In genomic region chr12:86883280-86884196, GRCm38 (mm10) we compare ENCODE assay signal across 8 mouse cellular contexts. TPM values are rescaled to one million over a fixed set of nuclear protein-coding genes. Genes with fewer than 3 reads are reported as not detected.
A peak's percentile ranks its signal among the peaks of the same experiment; 100 is the strongest.
DNase-seq lines count a peak whose midpoint lies in the region; ATAC-seq and TF ChIP-seq lines count a peak whose summit lies in the region.

No protein-coding gene starts in this region.

- DNase-seq in 3134 (ENCODE audit: extremely low read depth, insufficient read length, low spot score), result peak; percentile 72
- peak; percentile 56 for DNase-seq in ES-CJ7 (ENCODE audit: low read depth, low spot score)
- DNase-seq in cerebellum, postnatal 14 days, result peak; percentile 75 to 83
- peak; percentile 66 to 72 for DNase-seq in gastrocnemius, postnatal 36 days
- DNase-seq in intestine, embryonic 14.5 days (ENCODE audit: low spot score), result peak; percentile 87
- peak; percentile 59 for DNase-seq in liver, postnatal 0 days
- peak; percentile 55 for DNase-seq in urinary bladder, postnatal 25 days (ENCODE audit: low spot score)

- peak overlapping the region; percentile 100 for H3K27ac ChIP-seq in intestine, embryonic 14.5 days (ENCODE audit: low read depth)
- H3K27ac ChIP-seq in liver, postnatal 0 days (ENCODE audit: low read depth), result peak overlapping the region; percentile 97
- peak overlapping the region; percentile 100 for H3K27ac ChIP-seq in olfactory bulb, adult 2 months (ENCODE audit: insufficient read depth, low read depth, low read length)

- ATAC-seq in intestine, embryonic 14.5 days (replicated peaks; ENCODE audit: low FRiP score, low TSS enrichment, low read depth), result peak; percentile 11; the same call in 1 of the 2 replicates
- ATAC-seq in liver, postnatal 0 days, result 0 out of 2 replicates have a peak, but pooled peaks have one; percentile 0

- TF ChIP-seq POLR2A in olfactory bulb, adult 2 months (IDR thresholded peaks at IDR 0.05; ENCODE audit: insufficient read depth, low read depth, low read length), result no peak

- TF ChIP-seq EP300 in liver, postnatal 0 days (IDR thresholded peaks at IDR 0.05; ENCODE audit: low read depth), result no peak

- under 1% methylated on average over 81 of the region's 84 CpGs for WGBS in intestine, embryonic 14.5 days
- WGBS in liver, postnatal 0 days (ENCODE audit: insufficient replicate concordance), result under 1% methylated on average over 67 of the region's 84 CpGs
- under 1% methylated on average over 83 of the region's 84 CpGs for WGBS in olfactory bulb, adult 2 months

- H3K4me3 ChIP-seq in intestine, embryonic 14.5 days (ENCODE audit: low read depth, low read length), result peak overlapping the region; percentile 91
- H3K4me3 ChIP-seq in liver, postnatal 0 days (ENCODE audit: low read depth, low read length), result peak overlapping the region; percentile 74
- H3K4me3 ChIP-seq in olfactory bulb, adult 2 months (ENCODE audit: insufficient read depth, low read depth, low read length), result peak overlapping the region; percentile 96

- H3K4me1 ChIP-seq in intestine, embryonic 14.5 days (replicated peaks; ENCODE audit: control insufficient read depth, insufficient read depth, low read length), result peaks cover 42% of the 10 kb centered on the region
- H3K4me1 ChIP-seq in liver, postnatal 0 days (ENCODE audit: insufficient read depth), result peaks cover 31% of the 10 kb centered on the region
- H3K4me1 ChIP-seq in olfactory bulb, adult 2 months (ENCODE audit: control insufficient read depth, insufficient read depth, low read length), result peaks cover 19% of the 10 kb centered on the region

- H3K9ac ChIP-seq in intestine, embryonic 14.5 days (ENCODE audit: low read length), result peak overlapping the region; percentile 97
- peak overlapping the region; percentile 85 for H3K9ac ChIP-seq in liver, postnatal 0 days (replicated peaks)

- H3K36me3 ChIP-seq in intestine, embryonic 14.5 days (ENCODE audit: control insufficient read depth, insufficient read depth, low read length), result 0 out of 2 replicates have a peak, but pooled peaks cover 4% of the 10 kb centered on the region
- no peaks in the 10 kb centered on the region for H3K36me3 ChIP-seq in liver, postnatal 0 days (replicated peaks; ENCODE audit: insufficient read depth, low read length)

- peak overlapping the region; percentile 94 for H3K4me2 ChIP-seq in intestine, embryonic 14.5 days (ENCODE audit: low read length)
- peak overlapping the region; percentile 87 for H3K4me2 ChIP-seq in liver, postnatal 0 days (ENCODE audit: low read depth, low read length)

- H3K9me3 ChIP-seq in intestine, embryonic 14.5 days (ENCODE audit: control insufficient read depth, low read length), result no peaks in the 10 kb centered on the region
- no peaks in the 10 kb centered on the region for H3K9me3 ChIP-seq in liver, postnatal 0 days (ENCODE audit: low read length)

- intact Hi-C loops in gastrocnemius, postnatal 36 days (cut with DNase I), result loop anchor here (2.0 to 5.0 kb wide), 3 partner anchors 51 to 83 kb away; no protein-coding TSS in a partner anchor

- no peaks in the 10 kb centered on the region for H3K27me3 ChIP-seq in intestine, embryonic 14.5 days (replicated peaks; ENCODE audit: control insufficient read depth, insufficient read depth, low read length)
- peaks cover 36% of the 10 kb centered on the region for H3K27me3 ChIP-seq in liver, postnatal 0 days (ENCODE audit: insufficient read depth, low read length)

- no peak for TF ChIP-seq CTCF in liver, postnatal 0 days (IDR thresholded peaks at IDR 0.05; ENCODE audit: low read depth)
- TF ChIP-seq CTCF in olfactory bulb, adult 2 months (IDR thresholded peaks at IDR 0.05; ENCODE audit: insufficient read depth, low read depth, low read length), result no peak

RNA-seq across cellular contexts. Expression of gene Irf2bpl, which starts 1.1 kb away (rescaled TPM):
- total RNA-seq in gastrocnemius, postnatal 36 days (2021), result 10 to 100 TPM; 18.6 to 23.7 TPM
- polyA plus RNA-seq in intestine, embryonic 14.5 days (2014; fragmentation: Nextera tagmentation; extraction: Ambion mirVana), result 16.3 and 18.4 TPM in 2 replicates
- 5.0 and 5.3 TPM in 2 replicates for polyA plus RNA-seq in liver, postnatal 0 days (2015; fragmentation: Nextera tagmentation; extraction: Ambion mirVana)
- polyA plus RNA-seq in olfactory bulb, adult 2 months (2012; ENCODE audit: insufficient read depth, insufficient read length, low replicate concordance, missing spikeins), result not detected in 2 replicates

Comparison
In these comparisons a context has a peak if more than half of its experiments do, and no peak if none do; other contexts are left out.
1. Peak in every context shown above with its lines: DNase-seq, ATAC-seq, H3K4me3 ChIP-seq and H3K27ac ChIP-seq.